Mouse (Mus musculus) midbrain, embryonic 12.5 days (tissue): ENCODE results near the gene Bub3. TPM values are rescaled to one million over a fixed set of nuclear protein-coding genes. Genes with fewer than 3 reads are reported as not detected.
A peak's percentile ranks its signal among the peaks of the same experiment; 100 is the strongest.

Experiments used
- ATAC-seq: fragments of 200-750 bp; cut with Nextera tagmentation; 2 replicates; pipeline ENCODE4 v1.8.0; 2017; ENCODE audit warnings: low read depth, moderate TSS enrichment, moderate library complexity; ENCODE audit not compliant: low FRiP score
- H3K27ac ChIP-seq: fragments of 300-500 bp; sonication (generic); replicated peaks from 2 replicates; pipeline ENCODE4 v1.5.1; 2016; ENCODE audit warnings: mild to moderate bottlenecking
- H3K27me3 ChIP-seq: fragments of 300-500 bp; sonication (generic); 2 replicates; pipeline ENCODE4 v1.6.1; 2016; ENCODE audit warnings: mild to moderate bottlenecking
- H3K36me3 ChIP-seq: fragments of 300-500 bp; sonication (generic); 2 replicates; pipeline ENCODE4 v1.6.1; 2016
- H3K4me1 ChIP-seq: fragments of 300-500 bp; sonication (generic); 2 replicates; pipeline ENCODE4 v1.6.1; 2016
- H3K4me2 ChIP-seq: fragments of 300-500 bp; sonication (generic); replicated peaks from 2 replicates; pipeline ENCODE4 v1.6.1; 2016; ENCODE audit warnings: mild to moderate bottlenecking, moderate library complexity
- H3K4me3 ChIP-seq: fragments of 300-500 bp; sonication (generic); 2 replicates; pipeline ENCODE4 v1.5.1; 2016; ENCODE audit warnings: mild to moderate bottlenecking
- H3K9ac ChIP-seq: fragments of 300-500 bp; sonication (generic); replicated peaks from 2 replicates; pipeline ENCODE4 v1.6.1; 2016; ENCODE audit warnings: mild to moderate bottlenecking, moderate library complexity
- H3K9me3 ChIP-seq: fragments of 300-500 bp; sonication (generic); 2 replicates; pipeline ENCODE4 v1.6.1; 2016; ENCODE audit warnings: mild to moderate bottlenecking
- WGBS: fragments of 180-500 bp; shearing (Covaris S2); methylation state at CpG from one replicate; pipeline ENCODE4 v1.1.7; 2016; 5-methylcytosine and 5-hydroxymethylcytosine counted together
- polyA plus RNA-seq: library from polyadenylated mRNA; unstranded; fragments of >200 nt; fragmentation: Nextera tagmentation; extraction: Ambion mirVana; gene quantifications from 2 replicates; pipeline ENCODE4 v1.2.1, GENCODE M21; 2016

Gene Bub3
- polyA plus RNA-seq = 229 and 246 TPM in 2 replicates

DNA sequence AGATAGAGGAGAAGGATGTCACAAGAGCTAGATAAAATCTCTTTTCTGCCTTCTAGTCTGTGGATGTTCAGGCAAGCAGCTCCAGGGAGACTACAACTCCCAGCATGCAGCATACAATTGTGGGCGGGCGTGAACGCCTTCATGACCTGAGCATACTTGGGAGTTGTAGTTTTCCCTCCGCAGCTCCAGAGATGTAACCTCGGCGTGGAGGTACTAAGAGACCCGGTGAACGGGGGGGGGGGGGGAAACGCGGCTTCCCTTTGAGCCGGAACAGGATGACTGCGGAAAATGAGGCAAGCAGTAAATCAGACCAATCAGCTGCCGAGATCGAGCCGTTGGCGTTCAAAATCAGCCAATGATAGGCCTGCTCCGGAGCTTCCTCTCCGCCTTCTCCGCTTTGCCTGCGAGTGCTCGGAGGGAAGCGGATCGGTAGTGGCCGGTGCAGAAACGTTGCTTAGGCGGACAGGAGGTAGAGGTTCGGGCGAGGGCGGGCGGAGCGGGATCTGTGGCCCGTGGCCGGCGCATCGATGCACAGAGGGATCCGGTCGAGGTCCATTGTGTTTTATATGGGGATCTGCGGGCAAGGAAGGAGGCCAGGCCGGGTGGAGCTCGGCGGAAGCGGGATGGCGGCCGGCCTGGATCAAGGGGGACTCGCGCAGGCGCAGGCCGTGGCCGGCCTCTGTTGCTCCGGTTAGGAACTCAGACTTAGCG, at the start of gene Bub3:
Bub3 (plus strand) TSS at position 237 of the 711 bp plus-strand sequence.
- H3K9ac ChIP-seq = peak within 1 kb of the TSS; percentile 80
- under 1% methylated on average over 45 of the region's 51 CpGs for WGBS
- peaks cover 26% of the 10 kb centered on the region for H3K36me3 ChIP-seq
- H3K4me2 ChIP-seq = peak within 1 kb of the TSS; percentile 76
- H3K4me3 ChIP-seq = peak within 1 kb of the TSS; percentile 80
- H3K27me3 ChIP-seq = peaks cover 41% of the 10 kb centered on the region
- H3K4me1 ChIP-seq = peaks cover 31% of the 10 kb centered on the region
- H3K9me3 ChIP-seq = no peaks in the 10 kb centered on the region
- peak; percentile 93 for ATAC-seq
- peak within 1 kb of the TSS; percentile 90 for H3K27ac ChIP-seq

DNA sequence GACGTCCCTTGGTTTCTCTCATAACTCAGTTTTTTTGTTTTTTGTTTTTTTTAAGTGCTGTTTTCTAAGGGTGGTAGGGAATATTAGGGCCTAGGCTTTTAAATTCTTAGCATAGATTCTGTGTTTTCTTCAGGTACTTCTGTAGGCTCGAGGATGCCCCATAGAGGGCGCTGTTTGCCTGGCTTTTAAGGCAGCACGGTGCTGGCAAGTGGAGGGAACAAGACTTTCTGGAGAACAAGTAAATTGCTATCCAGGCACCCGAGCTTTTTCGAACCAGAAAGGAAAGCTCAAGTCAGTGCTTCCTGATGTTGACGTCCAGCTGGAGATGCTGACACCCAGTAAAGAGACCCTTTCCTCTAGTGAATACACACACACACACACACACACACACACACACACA, 20.0 kb upstream of the Bub3 start:
- Histone ChIP-seq H3K9me3 (no peaks in the 10 kb centered on the region), H3K4me2 (no peak overlapping the region), H3K4me3 (no peak overlapping the region), H3K27me3 (peaks cover 84% of the 10 kb centered on the region), H3K36me3 (no peaks in the 10 kb centered on the region), H3K4me1 (peaks cover 31% of the 10 kb centered on the region), H3K27ac (no peak overlapping the region), H3K9ac (no peak overlapping the region)
- WGBS = 0% methylated on average over 7 of the region's 7 CpGs
- no peak; the same call in 1 of the 2 replicates for ATAC-seq

DNA sequence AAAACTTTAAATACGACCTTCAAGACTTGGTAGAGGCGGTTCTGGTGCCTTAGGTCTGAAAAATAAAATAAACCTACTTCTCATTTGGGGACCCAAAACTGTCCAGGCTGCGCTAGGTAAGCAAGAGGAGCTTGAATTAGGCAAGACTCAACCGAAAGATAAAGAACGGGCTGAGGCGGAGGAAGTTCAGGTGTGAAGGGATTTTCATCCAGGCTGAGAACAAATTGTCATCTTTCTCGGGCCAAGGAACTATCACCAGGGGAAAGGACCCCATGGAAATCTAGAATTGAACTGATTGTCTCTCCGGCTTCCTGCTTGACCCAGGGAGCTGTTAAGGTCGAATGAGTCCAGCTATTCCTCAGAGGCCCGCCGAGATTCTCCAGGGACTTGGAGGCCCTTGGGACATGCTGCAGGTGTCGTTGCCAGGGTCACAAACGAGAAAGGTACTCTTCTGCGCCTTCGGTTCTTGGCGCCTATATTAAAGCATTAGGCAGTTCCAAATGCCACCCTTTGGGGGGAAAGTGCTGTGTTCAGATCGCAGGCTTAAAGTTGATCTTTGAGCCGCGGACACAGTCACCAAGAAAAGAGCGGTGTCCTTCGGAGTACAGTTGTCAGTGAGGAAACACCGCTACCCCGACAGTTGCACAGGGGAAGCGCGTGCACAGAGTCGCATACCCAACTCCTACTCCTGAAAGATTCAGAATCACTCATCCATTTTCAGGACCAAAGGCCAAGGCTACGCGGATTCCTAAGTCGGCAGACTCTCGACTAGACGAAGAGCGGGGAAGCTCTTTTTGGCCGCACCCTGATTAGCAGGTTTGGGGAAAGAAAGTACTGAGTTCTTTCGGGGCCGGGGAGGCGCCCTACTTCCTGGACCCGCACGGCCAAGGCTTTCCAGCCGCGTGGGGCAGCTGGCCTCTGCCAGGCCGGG, 18.6 kb upstream of the Bub3 start:
- H3K36me3 ChIP-seq = no peaks in the 10 kb centered on the region
- peak overlapping the region; percentile 71 for H3K4me2 ChIP-seq
- peak; percentile 8; the same call in 1 of the 2 replicates for ATAC-seq
- H3K4me1 ChIP-seq = peaks cover 31% of the 10 kb centered on the region
- H3K9ac ChIP-seq = no peak overlapping the region
- 1% methylated on average over 41 of the region's 41 CpGs for WGBS
- peak overlapping the region; percentile 46 for H3K4me3 ChIP-seq
- H3K27ac ChIP-seq = no peak overlapping the region
- H3K9me3 ChIP-seq = no peaks in the 10 kb centered on the region
- H3K27me3 ChIP-seq = peaks cover 97% of the 10 kb centered on the region

DNA sequence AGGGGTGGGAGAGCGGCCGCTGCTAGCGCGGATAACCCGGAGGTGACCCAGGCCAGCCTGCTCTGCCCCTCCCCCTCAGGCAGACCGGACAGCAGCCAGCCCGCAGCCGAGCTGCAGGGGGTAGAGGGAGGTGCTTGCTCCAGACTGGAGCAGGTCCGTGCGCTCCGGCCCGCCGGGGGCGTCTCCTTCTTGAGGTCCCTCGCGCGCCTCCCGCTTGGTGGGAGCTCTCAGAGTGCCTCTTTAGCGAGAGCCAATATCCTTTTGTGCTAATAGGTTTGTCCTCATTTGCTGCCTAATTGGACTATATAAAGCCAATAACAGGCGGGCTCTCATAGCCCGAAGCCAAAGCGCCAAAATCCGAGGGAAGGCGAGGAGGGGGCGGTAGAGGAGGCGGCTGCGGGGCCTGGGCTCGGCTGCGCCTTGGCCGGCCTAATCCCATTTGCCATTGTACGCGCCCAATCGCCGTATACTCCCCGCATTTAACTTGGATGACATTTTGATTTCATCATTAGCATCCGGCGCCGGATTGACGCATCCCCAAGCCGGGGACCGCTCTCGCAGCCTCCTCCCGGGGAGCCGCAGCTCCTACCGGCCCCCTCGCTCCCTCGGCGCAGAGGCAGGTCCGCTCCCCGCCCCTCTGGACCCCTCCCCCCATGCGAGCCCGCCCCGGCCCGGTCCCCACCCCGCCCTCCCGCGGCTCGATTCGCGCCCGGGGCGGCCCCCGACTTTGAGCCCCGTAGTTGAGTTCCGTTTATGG, 17.7 kb upstream of the Bub3 start, which contains the start of gene Hmx3:
Hmx3 (plus strand) TSS at position 753 of the 757 bp plus-strand sequence.
- WGBS = under 1% methylated on average over 47 of the region's 65 CpGs
- Histone ChIP-seq H3K4me2 (peak within 1 kb of the TSS; percentile 71), H3K27me3 (peaks cover 98% of the 10 kb centered on the region), H3K9me3 (no peaks in the 10 kb centered on the region), H3K4me1 (peaks cover 31% of the 10 kb centered on the region), H3K9ac (peak within 1 kb of the TSS; percentile 52), H3K4me3 (peak within 1 kb of the TSS; percentile 46), H3K27ac (no peak within 1 kb of the TSS), H3K36me3 (no peaks in the 10 kb centered on the region)
- ATAC-seq = peak; percentile 79

DNA sequence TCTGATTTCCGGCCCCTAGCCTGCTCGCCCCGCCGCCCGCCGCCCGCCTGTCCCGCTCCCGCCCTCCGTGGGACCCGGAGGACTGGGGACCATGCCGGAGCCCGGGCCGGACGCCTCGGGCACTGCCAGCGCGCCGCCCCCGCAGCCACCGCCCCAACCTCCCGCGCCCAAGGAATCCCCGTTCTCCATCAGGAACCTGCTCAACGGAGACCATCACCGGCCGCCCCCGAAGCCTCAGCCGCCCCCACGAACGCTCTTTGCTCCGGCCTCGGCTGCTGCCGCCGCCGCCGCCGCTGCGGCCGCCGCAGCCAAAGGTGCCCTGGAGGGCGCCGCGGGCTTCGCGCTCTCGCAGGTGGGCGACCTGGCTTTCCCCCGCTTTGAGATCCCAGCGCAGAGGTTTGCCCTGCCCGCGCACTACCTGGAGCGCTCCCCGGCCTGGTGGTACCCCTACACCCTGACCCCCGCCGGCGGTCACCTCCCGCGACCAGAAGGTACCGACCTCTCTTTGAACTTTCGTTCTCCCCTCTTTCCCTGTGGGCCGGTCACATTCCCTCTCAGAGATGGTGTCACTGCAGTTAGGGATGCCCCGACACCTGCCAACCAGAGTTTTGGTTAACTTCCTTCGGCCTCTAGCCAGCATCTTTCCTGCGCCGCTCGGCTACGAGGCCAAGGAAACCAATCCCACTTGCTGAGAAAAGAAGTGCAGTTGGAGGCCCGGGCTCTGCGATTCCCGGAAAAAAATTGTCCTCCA, 17.0 kb upstream of the Bub3 start:
- Histone ChIP-seq H3K9me3 (no peaks in the 10 kb centered on the region), H3K9ac (peak overlapping the region; percentile 52), H3K4me3 (peak overlapping the region; percentile 46), H3K27ac (no peak overlapping the region), H3K36me3 (no peaks in the 10 kb centered on the region), H3K4me2 (peak overlapping the region; percentile 71), H3K27me3 (peaks cover 98% of the 10 kb centered on the region), H3K4me1 (peaks cover 31% of the 10 kb centered on the region)
- peak; percentile 50; the same call in 1 of the 2 replicates for ATAC-seq
- WGBS = under 1% methylated on average over 65 of the region's 71 CpGs

DNA sequence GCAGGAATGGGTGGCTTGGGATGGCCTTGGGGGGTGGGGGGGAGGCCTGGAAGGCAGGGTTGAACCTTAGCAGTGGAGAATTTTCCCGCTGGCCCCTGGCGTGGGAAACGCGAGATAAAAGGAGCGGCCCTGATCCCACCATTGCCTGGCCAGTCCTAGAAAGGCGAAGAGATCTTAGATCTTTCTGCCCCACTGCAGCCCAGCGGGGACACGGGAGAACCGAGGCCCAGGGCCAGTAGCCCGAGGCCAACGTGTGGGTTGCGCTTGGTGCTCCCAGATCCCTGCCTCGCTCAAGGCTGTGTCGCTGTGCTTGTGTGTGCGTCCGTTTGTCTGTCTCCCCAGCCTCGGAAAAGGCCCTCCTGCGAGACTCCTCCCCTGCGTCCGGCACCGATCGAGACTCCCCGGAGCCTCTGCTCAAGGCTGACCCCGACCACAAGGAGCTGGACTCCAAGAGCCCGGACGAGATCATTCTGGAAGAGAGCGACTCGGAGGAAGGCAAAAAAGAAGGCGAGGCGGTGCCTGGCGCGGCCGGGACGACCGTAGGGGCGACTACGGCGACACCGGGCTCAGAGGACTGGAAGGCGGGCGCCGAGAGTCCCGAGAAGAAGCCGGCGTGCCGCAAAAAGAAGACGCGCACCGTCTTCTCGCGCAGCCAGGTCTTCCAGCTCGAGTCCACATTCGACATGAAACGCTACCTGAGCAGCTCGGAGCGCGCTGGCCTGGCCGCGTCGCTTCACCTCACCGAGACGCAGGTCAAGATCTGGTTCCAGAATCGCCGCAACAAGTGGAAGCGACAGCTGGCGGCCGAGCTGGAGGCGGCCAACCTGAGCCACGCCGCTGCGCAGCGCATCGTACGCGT, 16.2 kb upstream of the Bub3 start:
- Histone ChIP-seq H3K4me1 (peaks cover 31% of the 10 kb centered on the region), H3K27me3 (peaks cover 98% of the 10 kb centered on the region)

DNA sequence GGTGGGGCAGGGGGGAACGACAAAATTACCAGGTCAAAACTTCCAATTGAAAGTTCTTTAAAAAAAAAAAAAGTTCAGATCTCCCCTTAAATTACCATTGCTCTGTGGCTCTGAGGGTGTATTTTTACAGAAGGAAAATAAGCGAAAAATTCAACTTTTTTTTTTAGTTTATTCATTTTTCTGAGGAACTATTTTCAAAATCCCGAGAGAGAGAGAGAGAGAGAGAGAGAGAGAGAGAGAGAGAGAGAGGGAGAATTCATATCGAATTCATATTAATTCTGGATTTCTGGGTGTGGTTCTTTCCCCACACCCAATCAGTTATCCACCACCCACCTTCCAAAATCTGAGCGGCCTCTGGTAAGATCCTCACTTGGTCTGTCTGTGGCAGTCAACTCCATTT, 15.2 kb upstream of the Bub3 start:
- H3K36me3 ChIP-seq = no peaks in the 10 kb centered on the region
- WGBS = 3% methylated on average over 5 of the region's 5 CpGs
- no peak overlapping the region for H3K4me2 ChIP-seq
- peaks cover 98% of the 10 kb centered on the region for H3K27me3 ChIP-seq
- no peak overlapping the region for H3K4me3 ChIP-seq
- H3K4me1 ChIP-seq = peaks cover 31% of the 10 kb centered on the region
- no peak for ATAC-seq
- H3K9ac ChIP-seq = no peak overlapping the region
- no peak overlapping the region for H3K27ac ChIP-seq
- no peaks in the 10 kb centered on the region for H3K9me3 ChIP-seq

More for the DNA sequence above, 16.2 kb upstream of the Bub3 start:
- Histone ChIP-seq H3K27ac (no peak overlapping the region), H3K36me3 (no peaks in the 10 kb centered on the region), H3K4me2 (peak overlapping the region; percentile 71), H3K4me3 (peak overlapping the region; percentile 46), H3K9ac (peak overlapping the region; percentile 28), H3K9me3 (no peaks in the 10 kb centered on the region)
- under 1% methylated on average over 74 of the region's 75 CpGs for whole genome bisulfite sequencing
- ATAC-seq = no peak

DNA sequence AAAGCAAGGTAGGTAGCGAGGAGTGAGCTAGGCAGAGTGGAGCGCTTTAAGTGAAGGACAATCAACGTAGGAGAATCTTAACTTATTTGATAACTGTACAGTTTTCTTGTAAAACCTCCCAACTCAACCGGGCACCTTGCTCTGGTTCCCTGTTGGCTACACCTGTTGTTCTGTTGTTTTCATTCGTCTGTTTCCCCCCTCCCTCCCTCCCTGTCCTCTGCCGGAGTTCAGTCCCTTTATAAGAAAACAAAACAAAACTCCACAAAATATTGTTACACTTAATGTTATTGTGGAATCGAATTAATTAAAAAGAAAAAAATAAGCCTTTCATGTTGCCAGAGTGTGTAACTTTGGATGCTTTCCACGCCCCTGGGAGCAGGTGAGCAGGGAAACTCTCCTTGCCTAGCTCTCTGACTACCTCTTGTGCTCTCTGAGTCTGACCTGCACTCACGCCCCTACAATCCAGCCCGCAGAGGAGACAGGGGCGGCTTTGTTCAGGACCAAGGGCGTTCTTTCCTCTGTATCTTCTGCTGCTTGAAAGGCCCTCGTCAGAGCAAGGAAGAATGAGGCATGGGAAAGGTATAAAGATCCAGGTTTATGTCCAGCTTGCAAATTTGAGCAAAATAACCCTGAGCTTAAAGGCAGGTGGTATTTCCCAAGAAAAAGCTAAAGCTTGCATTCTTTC, 14.2 kb upstream of the Bub3 start:
- no peak overlapping the region for H3K4me2 ChIP-seq

DNA sequence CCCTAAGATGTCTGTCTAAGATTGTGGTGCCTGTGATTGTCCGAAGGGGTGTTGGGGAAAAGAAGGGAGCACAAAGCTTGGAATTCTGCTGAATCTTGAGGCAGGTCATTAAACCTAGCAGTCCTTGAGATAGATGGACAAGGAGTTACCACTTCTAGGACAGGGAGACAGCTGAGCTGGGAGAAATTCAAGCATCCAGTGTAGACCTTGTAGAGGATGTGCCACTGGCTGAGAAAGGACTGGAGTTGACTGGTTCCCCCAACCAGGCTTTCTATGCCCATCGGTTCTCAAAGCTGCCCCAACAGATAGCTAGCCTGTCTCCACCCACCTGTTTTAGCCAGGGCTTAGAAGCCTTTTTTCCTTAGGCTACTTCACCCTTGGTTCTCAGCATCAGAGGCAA, 13.6 kb upstream of the Bub3 start:
- H3K27me3 ChIP-seq = peaks cover 98% of the 10 kb centered on the region
- WGBS = 0% methylated on average over 2 of the region's 2 CpGs
- no peak for ATAC-seq
- H3K9ac ChIP-seq = no peak overlapping the region
- no peak overlapping the region for H3K4me2 ChIP-seq
- no peaks in the 10 kb centered on the region for H3K36me3 ChIP-seq
- H3K4me3 ChIP-seq = no peak overlapping the region
- H3K4me1 ChIP-seq = peaks cover 31% of the 10 kb centered on the region
- no peaks in the 10 kb centered on the region for H3K9me3 ChIP-seq
- no peak overlapping the region for H3K27ac ChIP-seq

More for the DNA sequence above, 14.2 kb upstream of the Bub3 start:
- Histone ChIP-seq H3K27ac (no peak overlapping the region), H3K27me3 (peaks cover 98% of the 10 kb centered on the region), H3K9me3 (no peaks in the 10 kb centered on the region), H3K4me1 (peaks cover 31% of the 10 kb centered on the region), H3K4me3 (no peak overlapping the region), H3K9ac (no peak overlapping the region), H3K36me3 (no peaks in the 10 kb centered on the region)
- no peak for ATAC-seq
- under 1% methylated on average over 13 of the region's 13 CpGs for WGBS

DNA sequence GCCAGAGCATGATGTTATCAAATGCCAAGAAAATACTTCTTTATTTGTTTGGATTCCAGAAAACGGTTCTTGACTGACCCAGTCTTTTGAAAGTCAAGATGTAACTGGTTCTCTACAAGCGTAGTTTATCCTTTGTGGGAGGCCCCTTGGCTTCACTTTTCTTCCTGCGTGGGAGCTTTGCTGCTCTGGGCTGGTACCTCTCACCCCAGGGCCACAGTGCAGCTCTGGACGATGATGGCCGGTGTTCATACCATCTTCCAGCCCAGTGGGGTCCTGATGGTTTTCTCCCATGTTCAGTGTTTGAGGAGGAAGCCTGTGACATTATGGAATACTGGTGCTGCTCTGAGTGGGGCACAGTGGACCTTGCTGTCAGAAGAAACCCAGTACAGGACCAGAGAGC, 12.5 kb upstream of the Bub3 start:
- ATAC-seq = no peak
- no peak overlapping the region for H3K27ac ChIP-seq

More for the DNA sequence above, 12.5 kb upstream of the Bub3 start:
- no peaks in the 10 kb centered on the region for H3K36me3 ChIP-seq
- H3K9me3 ChIP-seq = no peaks in the 10 kb centered on the region
- peaks cover 98% of the 10 kb centered on the region for H3K27me3 ChIP-seq
- peaks cover 23% of the 10 kb centered on the region for H3K4me1 ChIP-seq
- no peak overlapping the region for H3K4me2 ChIP-seq
- no peak overlapping the region for H3K9ac ChIP-seq
- no peak overlapping the region for H3K4me3 ChIP-seq
- WGBS = 1% methylated on average over 5 of the region's 5 CpGs
